Mouse (Mus musculus) ES-E14 (cell line): ENCODE results near the gene Ttc3.

Source experiments
- HCFC1 ChIP-seq: IDR thresholded peaks from 2 replicates; pipeline ENCODE4 v1.6.1; 2012; ENCODE audit warnings: low read length, inconsistent platforms, borderline replicate concordance; ENCODE audit not compliant: insufficient read depth
- MAFK ChIP-seq: IDR thresholded peaks from 2 replicates; pipeline ENCODE4 v1.6.1; 2014; ENCODE audit warnings: mild to moderate bottlenecking, low read depth, low read length, inconsistent platforms; ENCODE audit not compliant: insufficient read depth

GRCm38 (mm10) chr16:94401636-94402035 is 31.2 kb downstream of the Ttc3 start:
- TF ChIP-seq MAFK: no peak
- TF ChIP-seq HCFC1: no peak
